Mouse (Mus musculus) gastrocnemius, postnatal 25 days (tissue): Measurements from ENCODE around the gene Idua. TPM values are rescaled to one million over a fixed set of nuclear protein-coding genes. Genes with fewer than 3 reads are reported as not detected.

Experiments
- DNase-seq: peaks from one replicate; pipeline ENCODE4 v3.0.0; 2022
- total RNA-seq, 2 experiments: library from RNA; stranded (reverse); gene quantifications; 1 replicate in 1 of 2; 2 replicates in 1 of 2; pipeline ENCODE4 v1.2.3; 2021

Gene Idua
- total RNA-seq, 2 experiments from 2014 or later: 7.8 to 9.4 TPM

DNA sequence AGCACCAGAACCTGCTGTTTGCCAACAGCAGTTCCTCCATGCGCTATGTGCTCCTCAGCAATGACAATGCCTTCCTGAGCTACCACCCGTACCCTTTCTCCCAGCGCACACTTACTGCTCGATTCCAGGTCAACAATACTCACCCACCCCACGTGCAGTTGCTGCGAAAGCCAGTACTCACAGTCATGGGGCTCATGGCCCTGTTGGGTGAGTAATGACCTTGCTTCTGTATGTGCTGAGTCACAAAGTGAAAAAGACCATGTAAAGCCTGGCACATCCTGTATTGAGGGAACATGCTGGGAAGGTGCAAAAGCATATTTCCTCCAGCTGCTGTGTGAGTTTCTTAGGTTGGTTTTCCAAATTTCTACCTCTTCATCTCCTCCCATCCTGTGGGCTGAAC, 20.7 kb downstream of the Idua start:
- DNase-seq: no peak

- DNase-seq: no peak
Measured at GRCm38 (mm10) chr5:108689091-108689490, 29.0 kb downstream of the Idua start.

- DNase-seq: no peak
Measured at GRCm38 (mm10) chr5:108691152-108691551, 31.0 kb downstream of the Idua start.

GRCm38 (mm10) chr5:108692271-108692670, 32.1 kb downstream of the Idua start, which contains the start of gene Fgfrl1:
Gene Fgfrl1 (plus strand): TSS chr5:108692382.
- DNase-seq: peak; percentile 48

DNA sequence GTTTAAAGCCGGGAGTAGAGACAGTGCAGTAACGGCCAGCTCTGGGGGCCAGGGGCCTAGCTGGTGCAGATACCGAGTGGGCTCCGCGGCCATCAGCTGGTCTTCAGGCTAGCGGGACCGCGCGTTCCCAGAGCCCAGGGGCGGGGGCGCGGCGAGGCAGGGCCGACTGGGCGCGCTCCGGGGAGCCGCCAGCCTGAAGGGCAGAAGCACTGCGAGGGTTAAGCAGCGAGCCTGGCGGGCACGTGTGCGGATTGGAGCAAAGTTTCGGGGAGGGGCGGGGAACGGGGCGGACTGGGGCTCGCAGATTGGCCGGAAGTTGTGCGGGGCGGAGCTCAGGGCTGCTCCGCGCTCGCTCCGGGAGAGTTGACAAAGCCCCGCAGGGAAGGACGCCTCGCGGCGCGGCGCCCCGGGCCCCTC, 33.7 kb downstream of the Idua start:
- DNase-seq: peak; percentile 92

DNA sequence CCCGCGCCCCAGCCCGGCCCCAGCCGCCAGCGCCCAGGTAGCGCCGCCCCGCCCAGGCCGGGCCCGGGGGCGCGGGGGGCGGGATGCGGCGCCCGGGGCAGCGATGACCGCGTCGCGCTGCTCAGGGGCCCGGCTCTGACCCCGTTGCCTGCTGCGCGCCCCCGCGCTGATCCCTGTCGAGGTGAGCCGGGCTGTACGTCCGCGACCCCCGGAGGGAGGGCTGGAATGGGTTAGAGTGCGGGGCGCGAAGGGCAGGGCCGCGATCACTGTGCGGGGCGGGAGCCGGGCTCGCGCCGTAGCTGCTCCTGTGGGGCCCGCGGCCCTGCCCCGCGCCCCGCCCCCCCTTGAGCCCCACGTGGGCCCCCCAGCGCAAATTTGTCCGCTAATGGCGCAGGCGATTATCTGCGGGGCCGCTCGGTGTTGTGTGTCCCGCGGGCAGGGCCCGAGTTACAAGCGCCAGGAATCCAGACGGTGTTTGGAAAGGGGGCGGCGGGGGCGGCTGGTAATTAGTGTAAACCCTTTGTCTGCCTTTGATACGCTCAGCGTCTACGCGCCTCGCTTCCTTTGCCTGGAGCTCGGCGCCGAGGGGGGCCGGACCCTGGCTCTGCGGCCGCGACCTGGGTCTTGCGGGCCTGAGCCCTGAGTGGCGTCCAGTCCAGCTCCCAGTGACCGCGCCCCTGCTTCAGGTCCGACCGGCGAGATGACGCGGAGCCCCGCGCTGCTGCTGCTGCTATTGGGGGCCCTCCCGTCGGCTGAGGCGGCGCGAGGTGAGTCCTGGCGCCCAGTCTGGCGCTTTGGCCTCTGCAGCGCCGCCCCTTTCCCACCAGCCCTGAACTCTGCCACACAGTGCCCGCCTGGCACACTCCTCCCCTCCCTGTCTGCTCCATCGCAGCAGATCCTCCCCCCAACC, 34.5 kb downstream of the Idua start:
- DNase-seq: peak; percentile 28

DNA sequence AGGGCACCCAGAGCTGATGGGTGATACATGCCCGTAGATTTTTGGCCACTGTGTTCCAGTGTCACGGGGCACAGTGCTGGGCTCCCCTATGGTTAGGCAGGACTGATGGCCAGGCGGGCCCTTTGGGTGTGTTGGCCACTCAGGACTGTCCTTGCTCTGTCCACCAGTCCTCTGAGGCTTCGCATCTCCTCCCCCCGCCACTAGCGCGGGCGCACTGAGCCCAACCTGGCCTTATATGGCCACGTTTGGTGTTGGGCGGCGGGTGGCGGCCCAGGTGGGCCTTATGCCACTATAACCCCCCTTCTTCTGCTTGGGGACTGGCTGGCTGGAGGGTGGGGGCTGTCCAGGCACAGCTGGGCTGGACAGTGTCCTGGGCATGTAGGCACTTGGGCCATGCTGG, 35.7 kb downstream of the Idua start:
- peak; percentile 56 for DNase-seq

DNA sequence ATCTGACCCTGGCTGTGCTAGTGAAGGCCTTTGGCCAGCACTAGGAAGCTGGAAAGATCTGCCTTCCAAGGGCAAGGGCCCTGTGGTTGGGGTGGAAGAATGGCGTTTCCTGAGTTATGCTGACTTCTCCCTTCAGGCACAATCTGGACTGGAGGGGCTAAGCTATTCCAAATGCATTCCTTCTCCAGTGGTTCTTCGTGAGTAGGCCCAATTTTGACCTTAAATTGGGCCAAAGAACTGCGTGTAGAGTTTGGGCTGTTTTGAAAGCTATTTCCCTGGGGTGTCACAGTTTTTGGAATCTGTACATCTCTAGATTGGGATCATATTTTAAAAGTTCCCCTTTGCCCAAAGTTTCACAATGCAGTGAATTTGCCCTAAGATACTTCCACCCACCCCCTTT, 36.4 kb downstream of the Idua start:
- DNase-seq: no peak

GRCm38 (mm10) chr5:108697341-108697753, 37.2 kb downstream of the Idua start:
- DNase-seq: no peak

GRCm38 (mm10) chr5:108700346-108700745, 40.2 kb downstream of the Idua start:
- DNase-seq: no peak

- DNase-seq: peak; percentile 5
Measured at GRCm38 (mm10) chr5:108701341-108702021, 41.4 kb downstream of the Idua start.

DNA sequence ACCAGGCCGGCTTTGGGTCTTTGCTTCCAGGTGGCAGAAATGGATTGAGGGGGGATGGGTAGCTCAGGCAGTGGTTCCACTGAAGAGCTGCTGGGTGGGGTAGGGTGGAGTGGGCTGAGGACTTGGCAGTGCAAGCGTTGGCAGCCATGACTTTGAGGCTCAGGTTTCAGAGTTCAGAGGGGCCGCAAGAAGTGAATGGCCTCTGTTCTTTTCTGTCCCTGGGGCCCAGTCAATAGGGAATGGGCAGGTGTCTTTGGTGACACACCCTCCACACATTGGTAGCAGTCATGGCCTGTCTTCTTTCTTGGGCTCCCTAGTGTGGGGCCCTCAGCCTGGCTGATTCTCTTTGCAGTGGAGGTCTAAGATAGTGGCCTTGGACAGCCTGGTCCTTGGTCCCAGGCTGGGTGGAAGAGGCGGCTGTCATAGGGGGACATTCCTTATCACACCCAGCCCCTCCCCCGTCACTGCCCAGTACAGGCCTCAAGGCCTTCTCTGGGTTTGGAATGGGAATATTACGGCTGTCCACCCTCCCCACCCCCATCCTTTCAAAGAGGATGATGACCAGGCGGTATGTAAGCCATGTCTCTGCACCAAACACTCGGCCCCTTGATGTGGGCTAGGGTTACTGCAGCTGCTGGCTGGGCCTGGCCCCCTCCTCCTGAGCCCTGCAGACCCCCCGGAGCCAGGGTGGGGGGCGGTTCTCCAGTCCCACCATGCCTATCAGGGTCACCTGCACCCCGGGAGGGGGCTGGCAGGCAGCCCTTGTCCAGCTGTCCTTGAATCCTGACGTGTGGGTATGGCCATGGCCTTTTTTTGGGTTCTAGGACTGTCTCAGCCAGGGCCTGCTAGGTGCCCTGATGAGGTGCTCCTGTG, 43.9 kb downstream of the Idua start:
- DNase-seq: peak; percentile 7

DNA sequence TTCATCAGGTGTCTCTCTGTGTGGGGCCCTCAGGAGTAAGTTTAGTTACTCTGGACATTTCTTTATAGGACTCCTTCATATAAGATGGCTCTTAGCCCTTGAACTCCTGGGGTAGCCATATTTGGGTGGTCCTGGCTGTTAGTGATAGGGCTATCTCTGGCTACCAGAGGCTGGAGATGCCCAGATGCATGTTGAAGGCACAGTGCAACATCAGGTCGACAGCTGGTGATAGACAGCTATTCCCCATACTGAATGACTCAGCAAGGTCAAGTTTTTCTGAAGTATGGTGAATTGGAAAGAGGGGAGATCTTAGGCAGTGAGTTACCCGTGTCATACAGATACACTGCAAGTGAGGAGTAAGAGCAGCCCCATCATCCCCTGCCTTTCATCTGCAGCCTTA, 47.6 kb downstream of the Idua start:
- DNase-seq: no peak

DNA sequence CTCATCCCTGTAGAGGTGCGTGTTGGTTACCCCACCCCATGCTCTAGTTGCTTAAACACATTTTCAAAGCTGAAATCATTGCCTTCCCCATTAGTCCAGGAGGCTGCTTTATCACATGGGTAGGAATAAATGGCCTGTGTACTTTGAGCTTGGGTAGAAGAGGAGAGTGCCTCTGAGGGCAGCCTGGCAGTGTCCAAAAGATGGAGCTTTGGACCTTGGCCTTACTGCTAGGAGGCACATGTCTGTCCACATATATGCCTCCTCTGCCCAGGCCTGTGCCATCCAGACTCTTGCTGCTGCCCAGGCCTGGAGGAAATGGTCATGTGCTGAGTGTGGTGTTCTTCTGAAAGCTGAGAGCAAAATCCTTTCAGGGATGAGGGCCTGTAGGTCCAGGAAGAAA, 48.3 kb downstream of the Idua start:
- no peak for DNase-seq

DNA sequence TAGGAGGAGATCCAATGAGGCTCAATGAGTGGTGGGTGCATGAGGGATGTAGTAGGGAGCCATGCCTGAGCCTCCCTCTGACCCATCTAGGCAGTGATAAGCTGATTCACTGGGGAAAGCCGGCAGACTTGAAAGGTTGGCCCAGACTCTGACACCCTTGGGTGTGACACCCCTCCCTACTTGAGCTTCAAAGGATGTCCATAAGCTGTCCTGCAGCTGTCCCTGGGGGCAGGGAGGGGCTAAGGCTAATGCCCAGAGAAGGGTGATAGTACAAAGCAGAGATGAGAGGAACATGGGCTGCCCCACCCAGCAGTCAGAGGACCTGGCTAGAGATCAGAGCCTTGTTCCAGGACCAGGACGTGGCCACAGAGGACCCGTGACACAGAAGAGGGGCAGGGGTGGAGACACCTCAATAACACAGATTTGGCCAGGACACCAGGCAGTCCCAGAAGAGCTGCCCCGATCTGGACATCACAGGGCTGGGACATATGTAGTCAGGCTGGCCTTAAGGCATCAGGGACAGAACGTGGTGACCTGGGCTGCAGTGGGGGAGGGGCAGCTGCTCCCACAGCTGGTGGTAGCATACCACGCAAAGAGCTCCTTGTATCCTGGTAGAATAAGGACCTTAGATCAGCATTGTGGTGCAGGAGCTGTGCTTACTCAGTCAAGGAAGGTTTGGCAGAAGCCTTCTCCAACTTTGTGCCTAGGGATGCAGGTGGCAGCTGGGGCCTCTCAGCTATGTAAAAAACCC, 49.0 kb downstream of the Idua start:
- peak; percentile 6 for DNase-seq

DNA sequence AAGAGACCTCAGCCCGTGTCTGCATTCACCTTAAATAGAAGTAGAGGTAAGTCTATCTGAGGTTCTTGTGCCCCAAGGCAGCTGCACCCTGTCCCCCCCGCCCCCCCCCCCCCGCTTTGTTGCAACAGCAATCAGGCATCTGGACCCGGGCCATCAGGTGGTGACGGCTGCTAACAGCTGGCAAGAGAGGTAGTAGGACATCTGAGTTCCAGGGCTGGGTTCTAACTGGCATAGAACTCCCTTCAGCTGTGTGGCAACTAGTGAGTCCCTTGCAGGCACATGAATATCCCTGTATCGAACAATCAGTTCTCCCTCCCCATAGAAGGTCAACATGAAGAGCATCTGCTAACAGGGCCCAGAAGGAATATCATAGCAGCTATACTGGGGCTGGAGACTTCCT, 51.8 kb downstream of the Idua start:
- no peak for DNase-seq

- DNase-seq: no peak
Measured at GRCm38 (mm10) chr5:108713096-108713495, 53.0 kb downstream of the Idua start.

DNA sequence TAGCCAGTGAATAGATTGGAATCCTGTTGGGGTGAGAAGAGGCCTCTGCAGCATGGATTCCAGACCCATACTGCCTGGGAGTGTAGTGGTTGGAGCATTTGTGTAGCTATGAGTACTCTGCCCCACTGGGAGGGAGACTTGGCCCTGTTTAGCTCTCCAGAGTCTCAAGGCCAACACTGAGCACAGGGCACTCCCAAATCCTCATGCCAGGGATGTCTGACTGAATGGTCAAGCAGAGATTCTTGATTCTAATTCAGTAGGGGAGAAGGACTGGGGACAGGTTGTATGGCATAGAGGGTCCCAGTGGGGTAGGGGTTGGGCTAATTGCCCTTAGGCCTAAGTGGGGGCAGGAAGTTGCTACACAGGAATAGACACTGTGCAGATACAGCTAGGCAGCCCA, 53.6 kb downstream of the Idua start:
- DNase-seq: no peak

DNA sequence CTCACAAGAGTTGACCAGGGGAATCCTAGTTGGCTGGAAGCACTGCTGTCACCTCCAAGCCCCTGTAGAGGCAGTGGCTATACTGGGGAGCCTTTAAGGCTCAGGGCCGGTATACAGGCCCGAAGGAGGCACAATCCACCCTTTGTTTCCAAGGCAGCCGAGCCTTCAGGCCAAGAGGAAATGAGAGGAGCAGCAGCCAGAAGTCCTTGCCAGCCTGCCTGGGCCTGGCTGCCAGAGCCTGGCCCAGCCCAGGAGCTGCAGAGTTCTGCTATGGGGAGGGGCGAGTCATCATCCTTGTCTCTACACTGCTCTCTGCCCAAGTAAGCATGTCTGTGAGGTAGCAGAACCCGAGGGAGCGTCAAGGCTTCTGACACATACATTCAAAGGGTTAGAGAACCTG, 54.0 kb downstream of the Idua start:
- DNase-seq: peak; percentile 62

- peak; percentile 7 for DNase-seq
Measured at GRCm38 (mm10) chr5:108715974-108716373, 55.8 kb downstream of the Idua start.

GRCm38 (mm10) chr5:108718051-108718450, 57.9 kb downstream of the Idua start:
- DNase-seq: no peak

DNA sequence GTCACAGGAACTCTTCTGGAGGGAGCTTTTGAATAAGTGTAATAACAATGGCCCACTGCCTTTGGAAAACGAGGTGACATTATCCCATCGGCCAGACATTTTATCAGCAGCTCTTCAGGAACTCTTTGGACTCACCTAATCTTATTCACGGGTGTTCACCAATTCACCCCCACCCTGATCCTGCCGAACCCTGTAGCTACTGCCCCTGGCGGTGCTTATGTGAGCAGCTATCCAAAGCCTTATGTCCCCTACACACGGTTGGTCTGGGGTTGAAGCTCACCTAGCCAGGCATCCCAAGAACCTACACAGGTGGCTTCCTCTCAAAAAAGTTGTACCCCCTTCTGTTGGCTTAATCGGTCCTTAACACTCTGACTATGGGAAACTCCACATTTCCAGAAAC, 59.6 kb downstream of the Idua start:
- no peak for DNase-seq
